Mouse (Mus musculus): Measurements from ENCODE around the gene Crb1. TPM values are rescaled to one million over a fixed set of nuclear protein-coding genes. Genes with fewer than 3 reads are reported as not detected.

Gene Crb1
- polyA plus RNA-seq, 1 experiment from 2014 or later: 3.0 TPM

Other genes with a start within 250 kb of the Crb1 start
- gene Zbtb41, start 45.2 kb upstream of the Crb1 start, polyA plus RNA-seq (2015; fragmentation: Nextera tagmentation; extraction: Ambion mirVana): 18.3 and 18.7 TPM in 2 replicates
- 2.8 TPM in 2 replicates for gene Aspm, start 77.7 kb upstream of the Crb1 start, polyA plus RNA-seq (2015; fragmentation: Nextera tagmentation; extraction: Ambion mirVana)
- not detected in 2 replicates for gene F13b, start 124.6 kb upstream of the Crb1 start, polyA plus RNA-seq (2015; fragmentation: Nextera tagmentation; extraction: Ambion mirVana)
- not detected in 2 replicates for gene Cfhr1, start 183.2 kb upstream of the Crb1 start, polyA plus RNA-seq (2015; fragmentation: Nextera tagmentation; extraction: Ambion mirVana)